Mouse (Mus musculus) G1E (cell line): ENCODE data around the gene Stn1. TPM values are rescaled to one million over a fixed set of nuclear protein-coding genes. Genes with fewer than 3 reads are reported as not detected.

Experiments
- ATAC-seq: 2 replicates; pipeline ENCODE4 v1.8.0; 2016; ENCODE audit warnings: mild to moderate bottlenecking; ENCODE audit not compliant: insufficient number of reproducible peaks, poor library complexity, low FRiP score, severe bottlenecking; ENCODE audit errors: extremely low read depth
- DNase-seq: peaks from one replicate; pipeline ENCODE4 v3.0.0; 2012; ENCODE audit warnings: low spot score
- H3K27me3 ChIP-seq: 2 replicates; pipeline ENCODE4 v1.6.1; 2012; ENCODE audit warnings: mild to moderate bottlenecking, low read length, inconsistent platforms; ENCODE audit not compliant: insufficient read depth
- H3K36me3 ChIP-seq: replicated peaks from 2 replicates; pipeline ENCODE3; 2012; ENCODE audit warnings: mild to moderate bottlenecking, inconsistent platforms
- H3K4me1 ChIP-seq: 2 replicates; pipeline ENCODE4 v1.6.1; 2012; ENCODE audit warnings: low read depth, low read length, inconsistent platforms, mixed read lengths; ENCODE audit not compliant: insufficient read depth
- H3K4me3 ChIP-seq: 2 replicates; pipeline ENCODE4 v1.5.1; 2012; ENCODE audit warnings: low read depth, mild to moderate bottlenecking, inconsistent platforms, low read length, moderate library complexity, mixed read lengths
- H3K9me3 ChIP-seq: replicated peaks from 2 replicates; pipeline ENCODE4 v1.6.1; 2012; ENCODE audit warnings: inconsistent platforms
- CTCF ChIP-seq: IDR thresholded peaks from 2 replicates; pipeline ENCODE4 v1.5.1; 2012; ENCODE audit warnings: low read depth, low read length, inconsistent platforms, mixed read lengths
- GATA1 ChIP-seq: IDR thresholded peaks from 2 replicates; pipeline ENCODE4 v1.6.1; 2012; ENCODE audit warnings: borderline replicate concordance, low read length, inconsistent platforms, mixed read lengths
- GATA2 ChIP-seq: IDR thresholded peaks from 2 replicates; pipeline ENCODE4 v1.6.1; 2012; ENCODE audit warnings: low read depth, low read length, inconsistent platforms, borderline replicate concordance
- POLR2AphosphoS5 ChIP-seq: IDR thresholded peaks from 2 replicates; pipeline ENCODE4 v1.6.1; 2012; ENCODE audit warnings: low read depth, low read length, inconsistent platforms; ENCODE audit not compliant: insufficient replicate concordance
- TAL1 ChIP-seq: conservative IDR thresholded peaks from 2 replicates; pipeline ENCODE4 v1.6.1; 2012; ENCODE audit warnings: low read depth, low read length, inconsistent platforms, mixed read lengths
- polyA plus RNA-seq: library from polyadenylated mRNA; stranded (reverse); fragments of >175 nt; gene quantifications from 2 replicates; pipeline ENCODE4 v1.2.3, GENCODE M21; 2012
- total RNA-seq, 2 experiments: library from RNA; stranded (forward) in 1 of 2; stranded (reverse) in 1 of 2; fragments of 200-1000 nt in 1 of 2; fragments of >200 nt in 1 of 2; fragmentation: Nextera tagmentation in 1 of 2; gene quantifications; 2 replicates each; pipeline ENCODE4 v1.2.3; 2014 to 2017

The Stn1 gene
- total RNA-seq (2014; fragmentation: Nextera tagmentation) (19.7 and 28.5 TPM in 2 replicates), total RNA-seq (2017) (26.9 and 36.6 TPM in 2 replicates), polyA plus RNA-seq (7.5 and 7.7 TPM in 2 replicates)

DNA sequence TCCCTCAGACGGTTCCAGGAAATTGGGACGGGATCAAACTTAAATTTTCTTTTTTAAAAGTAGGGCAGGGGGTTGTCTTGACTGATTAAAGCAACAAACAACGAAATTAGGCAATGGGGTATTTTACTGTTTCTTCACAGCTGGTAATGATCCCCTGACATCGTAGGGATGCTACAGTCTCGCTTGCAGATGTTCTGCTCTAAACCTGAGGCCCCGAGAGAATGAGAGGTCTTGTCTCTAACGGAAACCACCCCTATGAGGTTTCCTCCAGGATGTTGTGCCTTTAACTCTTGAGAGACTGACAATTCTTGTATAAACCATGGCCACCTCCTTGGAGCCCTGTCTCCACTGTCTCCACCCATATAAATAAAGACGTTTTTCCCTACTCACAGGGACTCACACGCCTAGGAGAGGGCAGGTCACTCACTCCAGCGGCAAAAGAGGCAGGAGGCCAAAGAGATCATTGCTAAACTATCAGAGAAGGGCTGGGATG lies at the start of gene Stn1:
Stn1 (minus strand) TSS at position 208 of the 493 bp plus-strand sequence.
- Histone ChIP-seq H3K4me3 (peak within 1 kb of the TSS; percentile 71), H3K4me1 (peaks cover 44% of the 10 kb centered on the region), H3K9me3 (no peaks in the 10 kb centered on the region), H3K36me3 (peaks cover 21% of the 10 kb centered on the region), H3K27me3 (peaks cover 11% of the 10 kb centered on the region)
- ATAC-seq: no peak
- TF ChIP-seq GATA2 (no peak), TAL1 (no peak), POLR2AphosphoS5 (no peak), CTCF (no peak), GATA1 (no peak)
- no peak for DNase-seq

DNA sequence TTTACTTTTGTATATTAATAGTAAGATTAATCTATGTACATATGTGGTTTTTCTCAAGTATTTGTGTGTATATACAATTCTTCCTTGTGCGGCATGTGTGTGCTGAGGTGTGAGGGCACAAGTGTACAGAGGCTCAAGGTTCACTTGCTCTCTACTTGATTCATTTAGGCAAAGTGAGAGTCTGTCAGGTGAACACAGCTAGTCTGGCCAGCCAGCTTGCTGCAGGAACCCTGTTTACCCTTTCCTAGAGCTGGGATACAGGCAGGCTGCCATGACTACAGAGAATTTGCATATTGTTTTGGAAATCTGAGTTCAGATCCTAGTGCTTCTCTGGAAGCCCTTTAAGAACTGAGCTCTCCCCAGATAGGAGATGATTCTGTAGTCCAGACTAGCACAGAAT lies 49.7 kb upstream of the Stn1 start:
- Histone ChIP-seq H3K27me3 (no peaks in the 10 kb centered on the region), H3K4me1 (peaks cover 17% of the 10 kb centered on the region), H3K36me3 (peaks cover 22% of the 10 kb centered on the region), H3K4me3 (no peak overlapping the region), H3K9me3 (no peaks in the 10 kb centered on the region)
- TF ChIP-seq TAL1: no peak
- no peak for TF ChIP-seq GATA1
- TF ChIP-seq POLR2AphosphoS5: no peak
- no peak for TF ChIP-seq GATA2
- no peak for TF ChIP-seq CTCF
- DNase-seq (no peak), ATAC-seq (no peak)

DNA sequence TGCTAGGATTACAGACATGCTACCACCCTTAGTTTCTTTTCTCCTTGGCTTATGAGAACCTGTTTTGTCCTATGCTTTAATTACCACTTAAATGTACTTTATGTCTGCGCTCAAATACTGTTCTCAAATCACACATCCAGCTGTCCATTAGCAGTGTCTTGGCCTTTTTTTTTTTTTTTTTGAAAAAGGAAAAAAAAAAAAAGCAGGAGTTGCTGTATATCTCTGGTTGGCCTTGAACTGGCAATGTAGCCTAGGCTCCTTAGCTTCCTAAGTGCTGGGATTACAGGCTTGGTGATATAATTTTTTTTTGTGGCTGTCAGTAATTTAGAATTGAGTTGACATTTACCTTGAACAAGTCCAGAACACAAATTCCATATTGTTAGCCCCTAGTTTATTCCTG lies 48.5 kb upstream of the Stn1 start:
- Histone ChIP-seq H3K4me1 (peaks cover 27% of the 10 kb centered on the region), H3K4me3 (no peak overlapping the region), H3K9me3 (no peaks in the 10 kb centered on the region), H3K27me3 (no peaks in the 10 kb centered on the region), H3K36me3 (peaks cover 22% of the 10 kb centered on the region)
- no peak for ATAC-seq
- no peak for DNase-seq
- TF ChIP-seq GATA2: no peak
- TF ChIP-seq TAL1: no peak
- no peak for TF ChIP-seq GATA1
- TF ChIP-seq POLR2AphosphoS5: no peak
- TF ChIP-seq CTCF: no peak

DNA sequence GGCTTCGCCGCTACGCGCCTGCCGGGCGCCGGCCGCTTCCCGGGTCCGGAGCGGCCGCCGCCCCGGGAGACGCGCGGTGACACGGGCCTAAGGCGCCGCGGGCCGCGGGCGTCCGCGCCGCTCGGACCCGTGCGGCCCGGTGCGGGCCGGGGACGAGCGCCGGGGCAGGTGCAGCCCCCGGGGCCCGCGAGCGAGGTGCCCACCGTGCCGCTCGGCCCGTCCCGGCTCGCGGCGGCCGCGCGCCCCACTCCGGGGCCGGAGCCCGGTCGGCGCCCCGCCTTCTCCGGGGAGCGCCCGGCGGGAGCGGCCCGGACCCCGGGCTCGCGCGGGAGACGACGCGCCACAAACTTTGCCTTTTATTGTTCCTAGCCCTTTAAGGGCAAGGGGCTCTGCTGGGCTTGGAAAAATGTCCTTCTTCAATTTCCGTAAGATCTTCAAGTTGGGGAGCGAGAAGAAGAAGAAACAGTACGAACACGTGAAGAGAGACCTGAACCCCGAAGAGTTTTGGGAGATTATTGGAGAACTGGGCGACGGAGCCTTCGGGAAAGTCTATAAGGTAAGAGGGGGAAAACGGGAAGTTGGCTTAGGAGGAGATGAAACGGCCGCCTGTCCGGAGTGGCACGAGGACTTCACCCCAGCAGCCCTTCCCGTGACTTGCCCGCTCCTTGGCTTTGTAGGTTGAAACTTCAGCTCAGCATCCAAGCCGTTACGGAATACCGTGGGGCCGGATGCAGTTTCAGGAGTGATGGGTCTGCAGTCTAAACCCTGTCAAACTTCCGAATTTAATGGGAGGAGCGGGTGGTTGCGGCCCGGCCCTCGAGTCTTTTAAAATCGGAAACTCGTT lies 42.7 kb upstream of the Stn1 start:
- H3K4me3 ChIP-seq: peak overlapping the region; percentile 84
- peak; percentile 10; the same call in 1 of the 2 replicates for ATAC-seq
- peaks cover 2% of the 10 kb centered on the region for H3K36me3 ChIP-seq
- no peaks in the 10 kb centered on the region for H3K27me3 ChIP-seq
- no peaks in the 10 kb centered on the region for H3K9me3 ChIP-seq
- H3K4me1 ChIP-seq: peaks cover 28% of the 10 kb centered on the region
- peak; percentile 37 for DNase-seq
- TF ChIP-seq GATA2 (no peak), GATA1 (no peak), TAL1 (no peak), CTCF (no peak)

DNA sequence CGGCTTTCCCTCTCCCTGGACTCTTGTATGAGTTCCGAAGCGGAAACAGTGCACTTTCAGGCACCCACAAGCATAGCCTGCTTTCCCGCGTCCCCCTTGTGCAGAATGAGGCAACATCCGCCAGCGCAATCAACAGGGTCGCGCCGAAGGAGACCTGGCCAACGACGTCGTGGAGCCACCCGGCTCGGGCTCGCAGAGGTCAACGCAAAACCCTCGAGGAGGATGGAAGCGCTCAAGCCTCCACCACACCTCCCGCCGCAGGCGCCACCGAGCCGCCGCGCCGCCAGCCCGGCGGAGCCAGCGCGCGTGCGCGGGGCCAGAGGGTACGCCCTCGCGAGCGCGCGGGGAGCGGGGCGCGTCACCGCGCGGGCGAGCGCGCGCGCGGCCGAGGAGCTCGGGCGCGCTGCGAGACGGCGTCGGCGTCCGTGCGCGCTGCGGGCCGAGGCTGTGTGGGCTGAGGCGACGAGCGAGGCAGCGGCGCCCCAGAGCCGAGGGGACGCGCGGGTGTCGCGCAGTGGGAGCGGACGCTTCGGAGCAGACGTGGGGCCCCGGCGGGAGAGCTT lies 42.0 kb upstream of the Stn1 start, which contains the start of gene Slk:
Slk (plus strand) TSS at position 454 of the 563 bp plus-strand sequence.
- H3K4me1 ChIP-seq: peaks cover 27% of the 10 kb centered on the region
- H3K9me3 ChIP-seq: no peaks in the 10 kb centered on the region
- peaks cover under 1% of the 10 kb centered on the region for H3K36me3 ChIP-seq
- peak within 1 kb of the TSS; percentile 84 for H3K4me3 ChIP-seq
- peak; percentile 58 for ATAC-seq
- TF ChIP-seq TAL1: no peak
- TF ChIP-seq POLR2AphosphoS5: no peak
- no peak for TF ChIP-seq GATA2
- no peak for TF ChIP-seq CTCF
- no peak for TF ChIP-seq GATA1
- peak; percentile 94 for DNase-seq
- no peaks in the 10 kb centered on the region for H3K27me3 ChIP-seq
